Mouse (Mus musculus): ENCODE data around the gene Col6a3. TPM values are rescaled to one million over a fixed set of nuclear protein-coding genes. Genes with fewer than 3 reads are reported as not detected.
A peak's percentile ranks its signal among the peaks of the same experiment; 100 is the strongest.

Col6a3 gene
- polyA plus RNA-seq, 1 experiment from 2014 or later = 73.2 TPM

- WGBS = 55% methylated on average over 4 of the region's 4 CpGs
- ATAC-seq = no peak
- Histone ChIP-seq H3K4me1 (replicated peaks) (peaks cover 14% of the 10 kb centered on the region; the same call in 1 of the 2 replicates), H3K4me3 (replicated peaks) (no peak overlapping the region), H3K9ac (no peak overlapping the region), H3K9me3 (no peaks in the 10 kb centered on the region), H3K36me3 (no peaks in the 10 kb centered on the region), H3K4me2 (replicated peaks) (peak overlapping the region; percentile 28; the same call in 1 of the 2 replicates), H3K27me3 (replicated peaks) (no peaks in the 10 kb centered on the region), H3K27ac (peak overlapping the region; percentile 70)
Observed at GRCm38 (mm10) chr1:90838657-90839056, 5.1 kb downstream of the Col6a3 start.

DNA sequence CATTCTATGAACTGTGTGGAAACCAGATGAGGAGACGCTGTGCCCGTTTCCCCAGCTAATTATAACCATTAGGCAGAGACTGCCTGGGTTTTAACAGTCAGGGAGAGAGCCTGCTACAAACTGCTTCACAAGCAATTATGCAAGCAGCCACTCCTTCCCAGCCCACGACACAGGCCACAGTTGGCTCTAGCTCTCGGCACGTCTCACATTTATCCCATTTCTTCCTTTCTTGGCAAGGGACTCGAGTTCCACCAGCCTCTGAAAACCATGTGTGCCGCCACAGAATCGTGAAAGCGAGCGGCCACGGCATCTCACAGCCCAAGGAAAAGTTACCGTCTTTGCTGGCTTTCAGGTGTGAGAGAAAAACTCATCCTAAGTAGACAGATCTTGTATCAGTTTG, 5.5 kb downstream of the Col6a3 start:
- no peak for ATAC-seq
- Histone ChIP-seq H3K27ac (peak overlapping the region; percentile 70), H3K4me2 (replicated peaks) (peak overlapping the region; percentile 28; the same call in 1 of the 2 replicates)

DNA sequence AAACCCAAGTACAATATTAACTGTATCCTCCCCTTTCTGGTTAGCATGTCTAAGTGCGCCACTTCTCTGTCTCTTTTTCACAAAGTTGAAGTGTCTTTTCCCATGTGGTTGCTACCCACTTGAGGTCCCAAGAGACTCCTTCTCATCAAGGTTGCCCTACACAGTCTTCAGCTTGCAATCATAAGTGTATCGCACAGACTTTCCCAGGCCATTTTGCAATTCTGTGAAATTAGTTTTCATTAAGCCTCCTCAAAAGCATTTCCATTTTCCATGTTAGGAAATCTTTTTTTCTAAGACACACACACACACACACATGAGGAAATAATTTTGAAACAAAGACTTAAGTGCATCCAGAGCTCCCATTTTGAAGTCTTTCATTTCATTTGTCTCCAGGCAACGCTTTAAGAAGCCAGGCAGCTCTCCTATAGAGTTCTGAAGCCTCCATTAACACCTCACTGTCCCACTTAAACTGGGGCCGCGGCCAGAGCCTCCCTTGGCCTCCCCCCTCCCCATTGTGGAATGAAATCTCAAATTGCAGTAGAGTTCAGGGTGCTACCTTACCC, 7.5 kb downstream of the Col6a3 start:
- H3K4me3 ChIP-seq (replicated peaks) = no peak overlapping the region
- peaks cover 13% of the 10 kb centered on the region; the same call in 1 of the 2 replicates for H3K4me1 ChIP-seq (replicated peaks)
- no peak overlapping the region for H3K4me2 ChIP-seq (replicated peaks)
- H3K36me3 ChIP-seq = no peaks in the 10 kb centered on the region
- H3K27ac ChIP-seq = no peak overlapping the region
- H3K9ac ChIP-seq = no peak overlapping the region
- H3K27me3 ChIP-seq (replicated peaks) = no peaks in the 10 kb centered on the region
- 57% methylated on average over 5 of the region's 5 CpGs for WGBS
- H3K9me3 ChIP-seq = no peaks in the 10 kb centered on the region
- no peak for ATAC-seq

More for the DNA sequence above, 5.5 kb downstream of the Col6a3 start:
- Histone ChIP-seq H3K4me1 (replicated peaks) (peaks cover 14% of the 10 kb centered on the region; the same call in 1 of the 2 replicates), H3K27me3 (replicated peaks) (no peaks in the 10 kb centered on the region), H3K9me3 (no peaks in the 10 kb centered on the region), H3K36me3 (no peaks in the 10 kb centered on the region), H3K9ac (no peak overlapping the region), H3K4me3 (replicated peaks) (no peak overlapping the region)
- WGBS = 50% methylated on average over 12 of the region's 12 CpGs

GRCm38 (mm10) chr1:90834701-90835100, 9.1 kb downstream of the Col6a3 start:
- Histone ChIP-seq H3K27me3 (replicated peaks) (no peaks in the 10 kb centered on the region), H3K4me2 (replicated peaks) (no peak overlapping the region), H3K36me3 (no peaks in the 10 kb centered on the region), H3K4me1 (replicated peaks) (peaks cover 12% of the 10 kb centered on the region; the same call in 1 of the 2 replicates), H3K27ac (no peak overlapping the region), H3K9me3 (no peaks in the 10 kb centered on the region), H3K9ac (no peak overlapping the region), H3K4me3 (replicated peaks) (no peak overlapping the region)
- no peak for ATAC-seq
- WGBS = 65% methylated on average over 6 of the region's 6 CpGs

DNA sequence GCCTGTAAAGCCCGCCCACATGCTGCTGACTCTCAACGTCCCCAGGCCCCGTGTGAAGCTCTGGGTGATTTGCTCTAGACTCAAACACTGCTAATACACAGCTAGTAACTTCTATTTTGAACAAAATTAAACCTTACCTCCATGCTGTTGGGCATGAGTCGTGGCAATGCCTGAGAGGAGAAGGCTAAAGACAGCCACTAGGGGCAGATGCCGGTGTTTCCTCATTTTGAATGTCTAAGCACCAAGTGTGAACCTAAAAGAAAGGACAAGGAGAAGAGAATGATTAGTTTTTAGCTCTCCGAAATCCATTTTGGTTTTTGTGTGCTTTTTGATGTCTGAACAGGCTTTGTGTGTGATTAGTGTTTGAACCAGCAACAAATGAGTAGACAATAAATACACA, 13.8 kb downstream of the Col6a3 start:
- ATAC-seq = no peak
- Histone ChIP-seq H3K4me2 (replicated peaks) (no peak overlapping the region), H3K27ac (no peak overlapping the region), H3K4me1 (replicated peaks) (no peaks in the 10 kb centered on the region), H3K36me3 (no peaks in the 10 kb centered on the region), H3K9me3 (no peaks in the 10 kb centered on the region), H3K9ac (no peak overlapping the region), H3K4me3 (replicated peaks) (no peak overlapping the region), H3K27me3 (replicated peaks) (no peaks in the 10 kb centered on the region)
- 68% methylated on average over 6 of the region's 6 CpGs for WGBS

DNA sequence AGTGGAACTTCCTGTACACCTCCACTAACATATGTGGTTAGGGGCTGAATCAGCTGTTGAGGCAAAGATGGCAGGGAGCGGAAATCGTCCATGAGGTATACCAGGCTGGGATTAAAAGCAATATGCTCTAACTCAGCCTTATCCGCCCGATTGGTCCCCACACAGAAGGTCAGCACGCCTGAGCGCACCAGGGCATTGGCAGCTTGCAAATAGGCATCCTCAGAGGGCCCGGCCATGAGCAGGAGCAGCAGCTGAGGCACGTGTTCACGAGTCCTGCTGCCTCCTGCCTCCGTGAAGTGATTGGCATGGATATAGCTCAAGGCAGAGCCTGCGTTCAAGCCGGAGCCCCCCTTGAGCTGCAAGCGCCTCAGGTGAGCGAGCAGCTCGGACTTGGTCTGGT, 30.5 kb downstream of the Col6a3 start:
- Histone ChIP-seq H3K4me3 (replicated peaks) (no peak overlapping the region), H3K27ac (no peak overlapping the region), H3K27me3 (replicated peaks) (no peaks in the 10 kb centered on the region), H3K4me2 (replicated peaks) (no peak overlapping the region), H3K9ac (no peak overlapping the region), H3K36me3 (peaks cover 6% of the 10 kb centered on the region; the same call in 1 of the 2 replicates), H3K9me3 (no peaks in the 10 kb centered on the region), H3K4me1 (replicated peaks) (no peaks in the 10 kb centered on the region)
- 90% methylated on average over 15 of the region's 15 CpGs for WGBS
- ATAC-seq = no peak

GRCm38 (mm10) chr1:90808930-90809329, 34.8 kb downstream of the Col6a3 start:
- WGBS = 76% methylated on average over 9 of the region's 9 CpGs
- no peaks in the 10 kb centered on the region for H3K4me1 ChIP-seq (replicated peaks)
- H3K9me3 ChIP-seq = no peaks in the 10 kb centered on the region
- no peak overlapping the region for H3K4me3 ChIP-seq (replicated peaks)
- no peak overlapping the region for H3K9ac ChIP-seq
- H3K36me3 ChIP-seq = peaks cover 8% of the 10 kb centered on the region; the same call in 1 of the 2 replicates
- ATAC-seq = no peak
- H3K4me2 ChIP-seq (replicated peaks) = no peak overlapping the region
- no peak overlapping the region for H3K27ac ChIP-seq
- no peaks in the 10 kb centered on the region for H3K27me3 ChIP-seq (replicated peaks)

DNA sequence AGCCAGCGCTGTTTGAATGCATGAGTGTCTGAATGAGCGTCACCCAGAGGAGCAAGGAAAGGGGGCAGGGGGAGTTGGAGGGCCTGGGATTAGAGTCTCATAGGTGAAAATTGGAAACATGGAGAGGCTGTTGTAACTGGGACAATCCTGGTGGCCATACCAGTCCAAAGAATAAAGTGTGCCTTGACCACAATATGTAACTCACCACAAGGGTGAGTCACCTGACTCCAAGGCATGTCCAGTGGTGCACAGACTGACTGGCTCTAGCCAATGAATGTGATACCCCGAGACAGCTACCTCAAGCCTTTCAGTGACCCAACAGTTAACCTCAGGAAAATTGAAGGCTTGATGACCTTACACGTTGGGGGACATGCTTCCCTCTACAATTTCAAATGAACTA, 40.7 kb downstream of the Col6a3 start:
- Histone ChIP-seq H3K4me3 (replicated peaks) (no peak overlapping the region), H3K36me3 (peaks cover 13% of the 10 kb centered on the region; the same call in 1 of the 2 replicates), H3K9ac (no peak overlapping the region), H3K9me3 (no peaks in the 10 kb centered on the region), H3K4me1 (replicated peaks) (no peaks in the 10 kb centered on the region), H3K4me2 (replicated peaks) (no peak overlapping the region), H3K27ac (no peak overlapping the region), H3K27me3 (replicated peaks) (no peaks in the 10 kb centered on the region)
- 89% methylated on average over 4 of the region's 4 CpGs for WGBS
- no peak for ATAC-seq

DNA sequence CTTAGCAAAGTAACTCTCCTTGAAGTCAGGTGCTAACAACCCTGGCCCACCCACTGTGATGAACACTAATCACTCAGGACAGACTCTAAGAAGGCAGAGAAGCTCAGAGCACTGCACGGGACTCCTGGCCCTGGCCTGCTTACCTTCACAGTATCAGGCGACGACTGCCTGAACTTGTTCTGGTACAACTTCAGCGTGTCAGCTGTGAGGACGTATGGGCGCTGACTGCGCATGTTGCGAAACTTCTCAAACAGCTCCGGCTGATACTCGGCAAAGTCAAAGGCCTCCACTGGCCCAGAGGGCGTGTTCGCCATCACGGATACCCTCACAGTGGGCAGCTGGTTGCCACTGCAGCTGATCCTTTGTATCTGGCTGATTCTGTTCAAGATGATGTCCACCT, 42.7 kb downstream of the Col6a3 start:
- ATAC-seq = no peak
- WGBS = 65% methylated on average over 13 of the region's 13 CpGs

GRCm38 (mm10) chr1:90800466-90800865, 43.3 kb downstream of the Col6a3 start:
- peaks cover 13% of the 10 kb centered on the region; the same call in 1 of the 2 replicates for H3K36me3 ChIP-seq
- H3K9me3 ChIP-seq = no peaks in the 10 kb centered on the region
- H3K4me2 ChIP-seq (replicated peaks) = no peak overlapping the region
- WGBS = 82% methylated on average over 3 of the region's 3 CpGs
- H3K27ac ChIP-seq = no peak overlapping the region
- H3K4me1 ChIP-seq (replicated peaks) = no peaks in the 10 kb centered on the region
- H3K9ac ChIP-seq = no peak overlapping the region
- ATAC-seq = no peak
- no peak overlapping the region for H3K4me3 ChIP-seq (replicated peaks)
- H3K27me3 ChIP-seq (replicated peaks) = no peaks in the 10 kb centered on the region

More for the DNA sequence above, 42.7 kb downstream of the Col6a3 start:
- Histone ChIP-seq H3K4me2 (replicated peaks) (no peak overlapping the region), H3K4me3 (replicated peaks) (no peak overlapping the region), H3K9me3 (no peaks in the 10 kb centered on the region), H3K9ac (no peak overlapping the region), H3K36me3 (peaks cover 13% of the 10 kb centered on the region; the same call in 1 of the 2 replicates), H3K27ac (no peak overlapping the region), H3K4me1 (replicated peaks) (no peaks in the 10 kb centered on the region), H3K27me3 (replicated peaks) (no peaks in the 10 kb centered on the region)

DNA sequence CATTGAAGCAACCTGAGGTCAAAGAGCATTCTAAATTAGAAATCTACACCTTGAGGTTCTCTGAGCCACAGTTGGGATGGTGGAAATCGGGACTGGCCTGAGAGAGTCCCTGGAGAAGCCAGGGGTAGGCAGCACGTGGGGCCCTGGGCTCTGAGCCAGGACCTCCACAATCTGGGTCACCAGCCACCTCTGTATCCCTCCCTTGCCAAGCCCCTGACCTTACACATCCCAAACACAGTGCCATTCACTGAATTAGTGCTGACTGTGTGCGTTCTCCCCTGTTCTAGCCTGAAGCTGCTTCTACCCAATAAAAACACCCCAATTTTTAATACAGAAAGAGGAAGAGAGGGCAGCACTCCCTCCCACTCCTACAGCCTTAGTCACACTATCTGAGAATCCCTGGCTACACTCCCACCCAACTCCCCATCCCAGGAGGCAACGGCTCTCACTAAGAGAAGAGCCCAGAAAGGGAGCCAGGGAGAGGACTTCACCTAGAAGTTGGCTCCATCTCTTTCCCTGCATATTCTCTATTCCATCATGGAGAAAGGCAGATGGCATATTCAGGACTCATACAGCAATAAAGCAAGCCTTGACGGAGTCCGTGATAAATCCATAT, 46.4 kb downstream of the Col6a3 start:
- Histone ChIP-seq H3K9me3 (no peaks in the 10 kb centered on the region), H3K27me3 (replicated peaks) (no peaks in the 10 kb centered on the region), H3K36me3 (peaks cover 14% of the 10 kb centered on the region; the same call in 1 of the 2 replicates), H3K27ac (no peak overlapping the region), H3K4me3 (replicated peaks) (no peak overlapping the region), H3K9ac (no peak overlapping the region), H3K4me1 (replicated peaks) (no peaks in the 10 kb centered on the region), H3K4me2 (replicated peaks) (no peak overlapping the region)
- 67% methylated on average over 6 of the region's 6 CpGs for WGBS
- ATAC-seq = no peak

DNA sequence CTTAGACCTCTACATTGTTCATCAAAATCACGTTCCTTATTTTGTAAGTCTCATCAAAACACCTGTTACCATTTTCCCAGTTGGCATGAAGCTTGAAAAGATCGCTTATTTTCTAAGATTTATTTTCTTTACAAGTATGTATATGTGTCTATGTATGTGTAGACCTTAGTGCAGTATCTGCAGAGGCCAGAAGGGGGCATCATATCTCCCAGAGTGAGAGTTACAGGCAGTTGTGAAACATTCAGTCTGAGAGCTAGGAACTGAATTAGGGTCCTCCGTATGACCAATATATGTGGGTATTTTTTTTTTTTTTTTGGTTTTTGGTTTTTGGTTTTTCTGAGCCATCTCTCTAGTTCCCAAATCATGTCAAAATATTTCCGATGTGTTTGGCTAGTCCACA, 50.4 kb downstream of the Col6a3 start:
- no peaks in the 10 kb centered on the region for H3K9me3 ChIP-seq
- no peak overlapping the region for H3K27ac ChIP-seq
- no peak overlapping the region for H3K9ac ChIP-seq
- no peak for ATAC-seq
- WGBS = 89% methylated on average over 4 of the region's 4 CpGs
- no peaks in the 10 kb centered on the region for H3K27me3 ChIP-seq (replicated peaks)
- H3K4me1 ChIP-seq (replicated peaks) = no peaks in the 10 kb centered on the region
- H3K4me2 ChIP-seq (replicated peaks) = no peak overlapping the region
- no peak overlapping the region for H3K4me3 ChIP-seq (replicated peaks)
- peaks cover 20% of the 10 kb centered on the region; the same call in 1 of the 2 replicates for H3K36me3 ChIP-seq

- 88% methylated on average over 4 of the region's 4 CpGs for WGBS
- Histone ChIP-seq H3K4me3 (replicated peaks) (no peak overlapping the region), H3K9me3 (no peaks in the 10 kb centered on the region), H3K27me3 (replicated peaks) (no peaks in the 10 kb centered on the region), H3K36me3 (peaks cover 20% of the 10 kb centered on the region; the same call in 1 of the 2 replicates), H3K9ac (no peak overlapping the region), H3K4me1 (replicated peaks) (no peaks in the 10 kb centered on the region), H3K27ac (no peak overlapping the region), H3K4me2 (replicated peaks) (no peak overlapping the region)
- no peak for ATAC-seq
Observed at GRCm38 (mm10) chr1:90790925-90791324, 52.8 kb downstream of the Col6a3 start.

Data from intestine, embryonic 15.5 days (tissue).